Mouse (Mus musculus): ENCODE results near the gene Parp16. TPM values are rescaled to one million over a fixed set of nuclear protein-coding genes. Genes with fewer than 3 reads are reported as not detected.
"Not testable (repeated sequence)": the region's sequence is repeated elsewhere in the genome, so short reads cannot be mapped to it uniquely, and the experiment has no call there.

Gene Parp16
- polyA plus RNA-seq, 1 experiment, result 5.7 TPM

GRCm38 (mm10) chr9:65273873-65274272 lies 78.7 kb downstream of the Parp16 start:
- Histone ChIP-seq H3K4me1 (ENCODE audit: control insufficient read depth, insufficient read depth, low read length) (peaks cover 8% of the 10 kb centered on the region), H3K27me3 (ENCODE audit: control insufficient read depth, insufficient read depth, low read length) (no peaks in the 10 kb centered on the region), H3K4me3 (replicated peaks; ENCODE audit: insufficient read depth, low read depth, low read length) (no peak overlapping the region), H3K27ac (ENCODE audit: insufficient read depth, low read length) (no peak overlapping the region)
- no peak for TF ChIP-seq CTCF (IDR thresholded peaks at IDR 0.05; ENCODE audit: borderline replicate concordance, insufficient read depth, low read depth, low read length)
- TF ChIP-seq POLR2A (IDR thresholded peaks at IDR 0.05; ENCODE audit: borderline replicate concordance, insufficient read depth, low read length), result no peak
- WGBS, result 81% methylated on average over 4 of the region's 4 CpGs
- no peak for DNase-seq

- H3K4me1 ChIP-seq (ENCODE audit: control insufficient read depth, insufficient read depth, low read length); DNase-seq; H3K4me3 ChIP-seq (replicated peaks; ENCODE audit: insufficient read depth, low read depth, low read length); H3K27ac ChIP-seq (ENCODE audit: insufficient read depth, low read length); H3K27me3 ChIP-seq (ENCODE audit: control insufficient read depth, insufficient read depth, low read length): not testable (repeated sequence)
- WGBS, result 78% methylated on average over 3 of the region's 3 CpGs
These were observed 79.7 kb downstream of the Parp16 start for GRCm38 (mm10) chr9:65274851-65275250.

GRCm38 (mm10) chr9:65275810-65276530 lies 80.8 kb downstream of the Parp16 start:
- Histone ChIP-seq H3K4me3 (replicated peaks; ENCODE audit: insufficient read depth, low read depth, low read length) (no peak overlapping the region), H3K27ac (ENCODE audit: insufficient read depth, low read length) (no peak overlapping the region), H3K27me3 (ENCODE audit: control insufficient read depth, insufficient read depth, low read length) (no peaks in the 10 kb centered on the region), H3K4me1 (ENCODE audit: control insufficient read depth, insufficient read depth, low read length) (peaks cover 9% of the 10 kb centered on the region)
- WGBS, result 81% methylated on average over 4 of the region's 4 CpGs
- no peak for DNase-seq
- TF ChIP-seq POLR2A (IDR thresholded peaks at IDR 0.05; ENCODE audit: borderline replicate concordance, insufficient read depth, low read length), result no peak
- no peak for TF ChIP-seq CTCF (IDR thresholded peaks at IDR 0.05; ENCODE audit: borderline replicate concordance, insufficient read depth, low read depth, low read length)

- TF ChIP-seq POLR2A (IDR thresholded peaks at IDR 0.05; ENCODE audit: borderline replicate concordance, insufficient read depth, low read length) (no peak), CTCF (IDR thresholded peaks at IDR 0.05; ENCODE audit: borderline replicate concordance, insufficient read depth, low read depth, low read length) (peak; percentile 23; the same call in 1 of the 2 replicates)
- Histone ChIP-seq H3K4me1 (ENCODE audit: control insufficient read depth, insufficient read depth, low read length) (peaks cover 13% of the 10 kb centered on the region; the same call in 1 of the 2 replicates), H3K27me3 (ENCODE audit: control insufficient read depth, insufficient read depth, low read length) (no peaks in the 10 kb centered on the region), H3K27ac (ENCODE audit: insufficient read depth, low read length) (peak overlapping the region; percentile 63), H3K4me3 (replicated peaks; ENCODE audit: insufficient read depth, low read depth, low read length) (no peak overlapping the region)
- WGBS, result 45% methylated on average over 5 of the region's 5 CpGs
- peak; percentile 46 to 67 for DNase-seq
These were observed 86.5 kb downstream of the Parp16 start for GRCm38 (mm10) chr9:65281536-65282151.

GRCm38 (mm10) chr9:65283301-65283700 lies 88.1 kb downstream of the Parp16 start:
- 12% methylated on average over 3 of the region's 3 CpGs for WGBS
- peaks cover 13% of the 10 kb centered on the region; the same call in 1 of the 2 replicates for H3K4me1 ChIP-seq (ENCODE audit: control insufficient read depth, insufficient read depth, low read length)
- H3K27me3 ChIP-seq (ENCODE audit: control insufficient read depth, insufficient read depth, low read length), result no peaks in the 10 kb centered on the region
- no peak overlapping the region for H3K27ac ChIP-seq (ENCODE audit: insufficient read depth, low read length)
- peak in 1 of 2 experiments; percentile 41 for DNase-seq
- H3K4me3 ChIP-seq (replicated peaks; ENCODE audit: insufficient read depth, low read depth, low read length), result no peak overlapping the region
- no peak for TF ChIP-seq POLR2A (IDR thresholded peaks at IDR 0.05; ENCODE audit: borderline replicate concordance, insufficient read depth, low read length)
- peak; percentile 52; the same call in 1 of the 2 replicates for TF ChIP-seq CTCF (IDR thresholded peaks at IDR 0.05; ENCODE audit: borderline replicate concordance, insufficient read depth, low read depth, low read length)

- H3K4me3 ChIP-seq (replicated peaks; ENCODE audit: insufficient read depth, low read depth, low read length); H3K4me1 ChIP-seq (ENCODE audit: control insufficient read depth, insufficient read depth, low read length); DNase-seq; H3K27me3 ChIP-seq (ENCODE audit: control insufficient read depth, insufficient read depth, low read length); H3K27ac ChIP-seq (ENCODE audit: insufficient read depth, low read length): not testable (repeated sequence)
- 70% methylated on average over 5 of the region's 5 CpGs for WGBS
These were observed 93.1 kb downstream of the Parp16 start for GRCm38 (mm10) chr9:65288252-65288651.

Other genes with a start within 250 kb of the Parp16 start
- 0.02 and 0.03 TPM in 2 replicates for gene Slc24a1, start 243.7 kb upstream of the Parp16 start, polyA plus RNA-seq (2012; rRNA removed)
- 24.1 and 26.4 TPM in 2 replicates for gene Ints14, start 234.4 kb upstream of the Parp16 start, polyA plus RNA-seq (2012; rRNA removed)
- gene Hacd3, start 173.7 kb upstream of the Parp16 start, polyA plus RNA-seq (2012; rRNA removed), result 150 and 152 TPM in 2 replicates
- gene Dpp8, start 162.9 kb upstream of the Parp16 start, polyA plus RNA-seq (2012; rRNA removed), result 76.6 and 85.8 TPM in 2 replicates
- 28.9 and 29.0 TPM in 2 replicates for gene Igdcc4, start 93.9 kb upstream of the Parp16 start, polyA plus RNA-seq (2012; rRNA removed)
- gene Igdcc3, start 54.2 kb upstream of the Parp16 start, polyA plus RNA-seq (2012; rRNA removed), result 1.8 and 2.4 TPM in 2 replicates
- gene Cilp, start 69.8 kb downstream of the Parp16 start, polyA plus RNA-seq (2012; rRNA removed), result 0.10 and 0.17 TPM in 2 replicates
- 26.5 and 27.3 TPM in 2 replicates for gene Clpx, start 98.9 kb downstream of the Parp16 start, polyA plus RNA-seq (2012; rRNA removed)
- gene Pdcd7, start 150.8 kb downstream of the Parp16 start, polyA plus RNA-seq (2012; rRNA removed), result 19.8 and 20.1 TPM in 2 replicates
- 34.2 and 38.1 TPM in 2 replicates for gene Ubap1l, start 165.7 kb downstream of the Parp16 start, polyA plus RNA-seq (2012; rRNA removed)
- 0.11 and 0.14 TPM in 2 replicates for gene Kbtbd13, start 196.3 kb downstream of the Parp16 start, polyA plus RNA-seq (2012; rRNA removed)
- gene Rasl12, start 203.2 kb downstream of the Parp16 start, polyA plus RNA-seq (2012; rRNA removed), result 6.3 and 7.4 TPM in 2 replicates
- gene Slc51b, start 227.6 kb downstream of the Parp16 start, polyA plus RNA-seq (2012; rRNA removed), result not detected in 2 replicates
- 18.0 and 18.8 TPM in 2 replicates for gene Mtfmt, start 240.4 kb downstream of the Parp16 start, polyA plus RNA-seq (2012; rRNA removed)

All from cerebellum, adult 2 months (tissue).